Mouse (Mus musculus) kidney, postnatal 25 days (tissue): ENCODE measurements around the gene Rbm42.

Experiments used
- DNase-seq, 2 experiments: peaks; one replicate each; pipeline ENCODE4 v3.0.0; 2021; ENCODE audit warnings: mixed read lengths in 2 of 2

The Rbm42 gene

GRCm38 (mm10) chr7:30649591-30650540, at the start of gene Rbm42:
TSS of gene Rbm42 (minus strand) at chr7:30650317.
- DNase-seq = peak; percentile 99 to 100

DNA sequence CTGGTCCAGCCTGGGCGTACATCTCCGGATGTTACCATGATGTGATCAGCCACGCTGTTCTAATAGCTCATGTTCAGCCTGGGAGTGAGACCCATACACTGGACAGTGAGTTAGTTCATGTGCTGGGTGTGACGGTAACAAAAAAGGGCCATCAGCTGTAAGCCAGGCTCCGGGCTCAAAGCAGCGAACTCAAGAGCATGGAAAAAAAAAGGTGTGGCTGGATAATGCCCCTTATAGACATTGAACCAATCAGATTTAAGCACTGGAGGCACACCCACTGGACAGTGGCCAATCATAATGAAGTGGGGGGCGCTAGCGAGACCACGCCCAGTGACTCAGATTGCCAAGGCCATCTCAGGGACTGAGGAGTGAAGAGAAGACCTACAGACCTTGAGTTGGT, 48.5 kb upstream of the Rbm42 start, which contains the start of gene 2200002J24Rik:
TSS of gene 2200002J24Rik (plus strand) at position 338 of the 400 bp plus-strand sequence.
- DNase-seq = no peak

GRCm38 (mm10) chr7:30698101-30698500, 48.0 kb upstream of the Rbm42 start:
- DNase-seq = no peak

GRCm38 (mm10) chr7:30688325-30688724, 38.2 kb upstream of the Rbm42 start:
- DNase-seq = no peak

GRCm38 (mm10) chr7:30683425-30683824, 33.3 kb upstream of the Rbm42 start:
- DNase-seq = no peak

GRCm38 (mm10) chr7:30681897-30682296, 31.8 kb upstream of the Rbm42 start:
- DNase-seq = no peak

DNA sequence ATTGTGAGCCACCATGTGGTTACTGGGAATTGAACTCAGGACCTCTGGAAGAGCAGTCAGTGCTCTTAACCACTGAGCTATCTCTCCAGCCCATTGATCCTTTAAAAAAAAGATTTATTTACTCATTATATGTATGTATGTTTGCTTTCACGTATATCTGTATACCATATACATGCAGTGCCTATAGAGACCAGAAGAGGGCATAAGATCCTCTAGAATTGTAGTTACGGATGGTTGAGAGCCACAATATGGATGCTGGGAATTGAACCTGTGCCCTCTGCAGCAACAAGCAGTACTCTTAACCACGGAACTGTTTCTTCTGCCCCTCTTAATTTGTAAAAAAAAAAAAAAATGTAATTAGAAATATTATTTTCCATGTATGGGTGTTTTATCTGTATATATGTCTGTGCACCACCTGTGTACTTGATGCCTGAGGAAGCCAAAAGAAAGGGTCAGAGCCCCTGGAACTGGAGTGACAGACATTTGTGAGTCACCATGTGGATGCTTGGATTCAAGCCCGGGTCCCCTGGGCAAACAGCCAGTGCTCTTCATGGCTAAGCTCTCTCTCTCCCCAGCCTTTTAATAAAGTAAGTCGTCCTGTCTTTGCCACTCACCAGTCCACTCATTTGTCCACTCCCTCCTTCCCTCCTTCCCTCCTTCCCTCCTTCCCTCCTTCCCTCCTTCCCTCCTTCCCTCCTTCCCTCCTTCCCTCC, 28.3 kb upstream of the Rbm42 start:
- peak in 1 of 2 experiments; percentile 19 for DNase-seq

- no peak for DNase-seq
These were observed 21.4 kb upstream of the Rbm42 start, which contains the start of gene Pmis2 for GRCm38 (mm10) chr7:30671480-30671879. TSS of gene Pmis2 (minus strand) at chr7:30671605.

DNA sequence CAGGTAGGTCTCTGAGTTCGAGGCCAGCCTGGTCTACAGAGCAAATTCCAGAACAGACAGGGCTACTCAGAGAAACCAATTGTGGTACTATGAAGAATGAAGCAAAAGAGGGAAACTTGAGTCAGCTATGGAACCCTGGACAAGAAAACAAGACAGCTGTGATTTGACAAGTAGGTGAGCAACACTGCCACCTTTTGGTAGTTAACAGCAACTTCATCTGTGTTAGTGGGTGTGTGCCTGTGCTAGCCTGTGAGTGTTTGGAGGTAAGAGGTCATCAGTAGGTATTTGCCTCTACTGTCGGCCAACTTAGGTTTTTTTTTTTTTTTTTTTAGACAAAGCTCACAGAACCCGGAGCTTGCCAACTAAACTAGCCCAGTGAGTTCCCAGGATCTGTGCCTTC, 19.1 kb upstream of the Rbm42 start:
- peak in 1 of 2 experiments; percentile 16 for DNase-seq

- peak in 1 of 2 experiments; percentile 32 for DNase-seq
These were observed 15.2 kb upstream of the Rbm42 start for GRCm38 (mm10) chr7:30665321-30665720.

DNA sequence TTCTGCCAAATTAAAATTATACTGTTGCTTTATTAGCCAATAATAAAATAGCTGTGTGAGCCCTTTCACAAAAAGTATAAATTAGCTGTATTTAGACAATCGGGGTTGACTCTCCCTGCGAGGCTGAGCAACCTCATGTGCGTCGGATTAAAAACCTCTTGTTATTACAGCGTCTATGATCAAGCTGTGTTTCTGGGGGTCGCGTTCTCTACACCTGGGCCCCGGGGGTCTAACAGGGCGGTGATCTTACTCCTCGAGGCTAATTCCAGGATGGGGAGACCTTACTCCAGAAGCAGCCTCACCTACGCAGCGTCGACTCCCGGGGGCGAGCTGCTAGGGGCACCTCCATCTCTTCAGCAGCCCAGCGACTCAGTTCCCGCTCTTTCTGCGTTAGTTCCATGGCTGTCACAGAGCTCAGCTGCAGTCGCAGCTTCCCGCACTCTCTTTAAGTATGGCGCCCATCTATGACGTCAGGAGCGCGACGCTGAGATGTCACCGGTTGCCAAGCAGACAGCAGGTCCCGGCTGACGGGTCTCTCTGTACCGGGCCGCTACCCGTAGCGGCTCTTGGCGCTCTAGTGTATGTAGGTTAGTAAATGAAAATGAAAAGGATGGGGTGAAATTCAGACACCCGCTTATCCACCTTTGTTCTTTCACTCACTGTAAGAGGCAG, 14.5 kb upstream of the Rbm42 start, which contains the start of gene Haus5:
TSS of gene Haus5 (minus strand) at position 466 of the 672 bp plus-strand sequence.
- peak; percentile 94 for DNase-seq

GRCm38 (mm10) chr7:30639083-30639482, 11.0 kb downstream of the Rbm42 start:
- DNase-seq = no peak

GRCm38 (mm10) chr7:30636395-30636794, 13.7 kb downstream of the Rbm42 start:
- no peak for DNase-seq

DNA sequence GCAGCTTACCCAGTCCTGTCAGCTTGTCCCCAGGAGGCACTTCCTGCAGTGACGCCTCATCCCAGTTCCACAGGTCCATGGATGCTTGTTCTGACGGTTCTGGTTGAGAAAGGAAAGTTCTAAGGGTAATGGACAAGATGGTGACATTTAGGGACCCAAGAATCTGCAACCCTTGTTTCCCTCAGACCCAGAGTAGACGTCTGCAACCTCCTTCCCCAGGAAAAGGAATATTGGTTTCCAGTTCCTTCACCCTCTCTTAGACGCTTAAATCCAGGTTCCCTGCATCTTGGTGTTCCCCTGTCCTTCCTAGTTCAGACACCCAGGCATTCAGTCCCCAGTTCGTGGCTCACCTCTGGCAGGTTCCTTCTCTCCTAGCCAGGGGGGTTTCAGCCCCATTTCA, 14.4 kb downstream of the Rbm42 start, which contains the start of gene Etv2:
TSS of gene Etv2 (minus strand) at position 101 of the 400 bp plus-strand sequence.
- DNase-seq = no peak

DNA sequence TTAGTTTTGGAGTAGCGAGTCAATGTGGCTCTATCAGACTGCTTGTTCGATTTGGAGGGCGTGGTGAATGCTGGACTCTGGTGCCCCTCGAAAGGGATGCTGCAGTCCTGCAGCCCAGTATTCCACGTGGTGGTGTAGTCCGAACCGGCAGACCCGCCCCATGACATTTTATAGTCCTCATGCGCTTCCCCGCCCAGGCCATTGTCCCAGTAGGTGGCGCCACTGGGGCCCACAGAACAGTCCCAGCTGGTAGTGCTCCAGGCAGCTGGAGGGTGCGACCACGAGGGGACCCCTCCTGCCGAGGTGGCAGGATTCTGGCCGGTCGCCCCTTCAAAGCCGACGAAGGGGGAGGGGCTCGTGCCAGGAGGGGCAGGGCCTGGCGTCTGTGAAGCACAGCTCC, 15.5 kb downstream of the Rbm42 start:
- peak; percentile 56 to 57 for DNase-seq

DNA sequence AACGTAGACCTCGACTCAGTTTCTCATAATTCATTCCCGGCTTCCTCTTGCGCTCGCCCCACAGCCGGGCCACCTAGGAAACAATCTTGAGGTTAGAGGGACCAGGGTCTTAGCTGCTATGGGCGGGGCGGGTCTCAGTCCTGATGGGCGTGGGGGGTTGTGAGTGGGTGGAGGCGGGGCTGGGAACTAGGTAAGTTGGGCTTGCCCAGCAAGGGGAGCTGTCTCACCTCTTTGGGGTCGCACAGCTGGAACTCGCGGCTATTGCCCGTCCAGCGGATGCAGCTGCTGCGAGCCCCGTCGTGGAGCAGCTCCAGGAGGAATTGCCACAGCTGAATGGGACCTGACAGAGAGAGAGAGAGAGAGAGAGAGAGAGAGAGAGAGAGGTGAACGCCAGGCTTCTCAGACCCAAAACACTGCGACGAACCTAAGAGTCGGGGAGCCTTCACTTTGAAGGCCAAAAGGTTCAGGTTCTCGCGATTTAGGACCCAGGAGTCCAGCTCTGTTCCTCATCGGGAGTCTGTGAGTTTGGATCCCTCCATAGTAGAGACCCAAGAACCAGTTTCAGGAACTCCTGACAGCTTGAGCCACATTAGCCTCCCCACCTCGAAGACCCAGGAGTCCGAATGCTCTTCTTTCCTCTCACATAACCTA, 16.2 kb downstream of the Rbm42 start:
- DNase-seq = no peak

GRCm38 (mm10) chr7:30629013-30629412, 21.1 kb downstream of the Rbm42 start:
- no peak for DNase-seq

DNA sequence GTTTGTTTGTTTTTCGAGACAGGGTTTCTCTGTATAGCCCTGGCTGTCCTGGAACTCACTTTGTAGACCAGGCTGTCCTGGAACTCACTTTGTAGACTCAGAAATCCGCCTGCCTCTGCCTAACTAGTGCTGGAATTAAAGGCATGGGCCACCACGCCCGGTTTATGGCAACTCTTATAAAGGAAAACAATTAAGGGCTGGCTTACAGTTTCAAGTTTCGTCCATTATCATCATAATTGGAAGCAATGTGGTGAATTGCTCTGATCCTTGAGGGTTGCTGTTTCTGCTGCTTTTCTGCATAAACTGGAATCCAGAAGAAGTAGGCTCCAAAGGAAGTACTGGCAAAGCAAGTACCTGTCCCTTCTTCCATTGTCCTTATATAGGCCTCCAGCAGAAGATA, 23.5 kb downstream of the Rbm42 start:
- no peak for DNase-seq

- DNase-seq = peak; percentile 89 to 94
These were observed 24.4 kb downstream of the Rbm42 start, which contains the start of gene Cox6b1 for GRCm38 (mm10) chr7:30625530-30626384. TSS of gene Cox6b1 (minus strand) at chr7:30626151.

GRCm38 (mm10) chr7:30619202-30619601, 30.9 kb downstream of the Rbm42 start:
- peak in 1 of 2 experiments; percentile 56 for DNase-seq

GRCm38 (mm10) chr7:30618658-30619057, 31.5 kb downstream of the Rbm42 start:
- DNase-seq = no peak
